Mouse (Mus musculus): ENCODE data around the gene Slamf9. TPM values are rescaled to one million over a fixed set of nuclear protein-coding genes. Genes with fewer than 3 reads are reported as not detected.

Slamf9 gene
- polyA plus RNA-seq, 1 experiment from 2014 or later = 1.0 TPM

DNA sequence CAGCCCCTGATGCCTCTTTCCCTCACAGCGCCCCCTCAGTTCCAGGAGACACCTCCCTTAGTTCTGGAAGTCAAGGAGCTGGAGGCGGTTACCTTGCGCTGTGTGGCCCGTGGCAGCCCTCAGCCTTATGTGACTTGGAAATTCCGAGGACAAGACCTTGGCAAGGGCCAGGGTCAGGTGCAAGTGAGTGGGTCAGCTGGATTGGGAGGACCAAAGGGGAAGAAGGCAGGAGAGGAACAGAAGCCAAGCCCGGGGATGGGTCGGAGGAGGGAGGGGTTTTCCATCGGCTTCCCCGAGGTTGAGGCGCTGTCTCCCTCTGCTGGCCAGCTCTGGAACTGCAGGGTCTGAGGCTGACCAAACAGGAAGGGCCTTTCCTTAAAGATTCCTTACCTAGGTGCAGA lies 15.1 kb downstream of the Slamf9 start:
- no peaks in the 10 kb centered on the region for H3K9me3 ChIP-seq (replicated peaks; ENCODE audit: control insufficient read depth, low read length)
- no peaks in the 10 kb centered on the region for H3K27me3 ChIP-seq (ENCODE audit: control insufficient read depth, insufficient read depth, low read depth, low read length)
- peak overlapping the region; percentile 34 for H3K4me2 ChIP-seq (ENCODE audit: low read depth, low read length)
- no peaks in the 10 kb centered on the region for H3K36me3 ChIP-seq (ENCODE audit: control insufficient read depth, insufficient read depth)
- ATAC-seq (ENCODE audit: low read depth) = peak; percentile 23
- H3K4me3 ChIP-seq (ENCODE audit: low read depth, low read length) = peak overlapping the region; percentile 7; the same call in 1 of the 2 replicates
- H3K4me1 ChIP-seq (ENCODE audit: control insufficient read depth, low read depth, low read length) = peaks cover 3% of the 10 kb centered on the region; the same call in 1 of the 2 replicates
- no peak overlapping the region for H3K27ac ChIP-seq (ENCODE audit: low read length)
- no peak overlapping the region for H3K9ac ChIP-seq (ENCODE audit: low read depth, low read length)
- WGBS (ENCODE audit: insufficient replicate concordance) = 12% methylated on average over 10 of the region's 10 CpGs

DNA sequence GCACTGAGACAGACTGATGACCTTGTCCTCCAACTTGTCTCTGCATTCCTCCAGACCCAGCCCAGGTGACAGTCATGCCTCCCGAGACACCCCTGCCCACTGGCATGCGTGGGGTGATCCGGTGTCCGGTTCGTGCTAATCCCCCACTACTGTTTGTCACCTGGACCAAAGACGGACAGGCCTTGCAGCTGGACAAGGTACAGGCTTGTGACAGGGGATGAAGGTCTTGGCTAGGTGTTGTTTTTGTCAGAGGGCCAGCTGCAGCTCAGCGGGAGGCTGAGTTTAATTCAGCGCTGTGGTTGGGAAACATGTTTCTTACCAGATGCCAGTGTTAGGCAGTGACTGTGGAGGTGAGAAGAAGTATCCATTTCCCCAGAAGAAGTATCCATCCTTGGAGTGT lies 16.9 kb downstream of the Slamf9 start:
- 77% methylated on average over 8 of the region's 8 CpGs for WGBS (ENCODE audit: insufficient replicate concordance)
- Histone ChIP-seq H3K4me3 (ENCODE audit: low read depth, low read length) (no peak overlapping the region), H3K9ac (ENCODE audit: low read depth, low read length) (no peak overlapping the region), H3K27me3 (ENCODE audit: control insufficient read depth, insufficient read depth, low read depth, low read length) (no peaks in the 10 kb centered on the region), H3K4me2 (ENCODE audit: low read depth, low read length) (no peak overlapping the region), H3K27ac (ENCODE audit: low read length) (no peak overlapping the region), H3K4me1 (ENCODE audit: control insufficient read depth, low read depth, low read length) (peaks cover 3% of the 10 kb centered on the region; the same call in 1 of the 2 replicates), H3K36me3 (ENCODE audit: control insufficient read depth, insufficient read depth) (no peaks in the 10 kb centered on the region), H3K9me3 (replicated peaks; ENCODE audit: control insufficient read depth, low read length) (no peaks in the 10 kb centered on the region)
- no peak for ATAC-seq (ENCODE audit: low read depth)

DNA sequence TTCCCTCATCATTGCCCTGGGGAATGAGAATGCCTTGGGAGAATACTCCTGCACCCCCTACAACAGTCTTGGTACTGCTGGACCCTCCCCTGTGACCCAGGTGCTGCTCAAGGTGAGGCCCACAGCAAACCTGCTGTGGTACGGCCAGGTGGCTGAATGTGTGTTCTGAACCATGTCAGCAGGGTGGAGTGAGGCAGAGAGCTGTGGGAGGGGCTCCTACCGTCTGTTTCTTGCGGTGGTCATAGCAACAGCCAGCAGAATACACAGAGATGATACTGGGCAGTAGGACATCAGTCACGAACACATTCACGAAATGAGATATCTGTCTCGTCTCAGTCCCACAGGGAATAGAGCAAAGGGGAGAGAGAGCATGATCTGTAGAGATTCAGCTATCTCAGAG lies 18.4 kb downstream of the Slamf9 start:
- Histone ChIP-seq H3K4me1 (ENCODE audit: control insufficient read depth, low read depth, low read length) (peaks cover 3% of the 10 kb centered on the region; the same call in 1 of the 2 replicates), H3K4me2 (ENCODE audit: low read depth, low read length) (no peak overlapping the region), H3K4me3 (ENCODE audit: low read depth, low read length) (no peak overlapping the region), H3K27ac (ENCODE audit: low read length) (no peak overlapping the region), H3K9me3 (replicated peaks; ENCODE audit: control insufficient read depth, low read length) (no peaks in the 10 kb centered on the region), H3K9ac (ENCODE audit: low read depth, low read length) (no peak overlapping the region), H3K36me3 (ENCODE audit: control insufficient read depth, insufficient read depth) (no peaks in the 10 kb centered on the region), H3K27me3 (ENCODE audit: control insufficient read depth, insufficient read depth, low read depth, low read length) (no peaks in the 10 kb centered on the region)
- no peak for ATAC-seq (ENCODE audit: low read depth)
- WGBS (ENCODE audit: insufficient replicate concordance) = 33% methylated on average over 6 of the region's 6 CpGs

DNA sequence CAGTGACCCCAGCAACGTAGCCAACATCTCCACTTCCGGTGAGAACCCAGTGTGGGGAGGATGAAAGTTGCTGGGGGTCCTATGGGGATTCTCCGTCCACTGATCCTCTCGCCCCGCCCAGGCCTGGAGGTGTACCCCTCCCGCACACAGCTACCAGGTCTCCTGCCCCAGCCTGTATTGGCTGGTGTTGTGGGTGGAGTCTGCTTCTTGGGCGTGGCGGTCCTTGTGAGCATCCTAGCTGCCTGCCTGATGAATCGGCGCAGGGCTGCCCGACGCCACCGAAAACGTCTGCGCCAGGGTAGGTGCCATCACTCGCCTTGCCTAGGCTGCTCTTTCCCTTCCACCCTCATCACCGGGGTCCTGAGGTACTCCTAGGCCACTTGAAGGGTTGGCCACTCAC lies 20.9 kb downstream of the Slamf9 start:
- peaks cover 3% of the 10 kb centered on the region for H3K27me3 ChIP-seq (ENCODE audit: control insufficient read depth, insufficient read depth, low read depth, low read length)
- H3K4me3 ChIP-seq (ENCODE audit: low read depth, low read length) = no peak overlapping the region
- H3K9me3 ChIP-seq (replicated peaks; ENCODE audit: control insufficient read depth, low read length) = no peaks in the 10 kb centered on the region
- no peaks in the 10 kb centered on the region for H3K36me3 ChIP-seq (ENCODE audit: control insufficient read depth, insufficient read depth)
- H3K9ac ChIP-seq (ENCODE audit: low read depth, low read length) = no peak overlapping the region
- ATAC-seq (ENCODE audit: low read depth) = no peak
- H3K4me2 ChIP-seq (ENCODE audit: low read depth, low read length) = no peak overlapping the region
- peaks cover 6% of the 10 kb centered on the region; the same call in 1 of the 2 replicates for H3K4me1 ChIP-seq (ENCODE audit: control insufficient read depth, low read depth, low read length)
- WGBS (ENCODE audit: insufficient replicate concordance) = 75% methylated on average over 17 of the region's 17 CpGs
- H3K27ac ChIP-seq (ENCODE audit: low read length) = no peak overlapping the region

DNA sequence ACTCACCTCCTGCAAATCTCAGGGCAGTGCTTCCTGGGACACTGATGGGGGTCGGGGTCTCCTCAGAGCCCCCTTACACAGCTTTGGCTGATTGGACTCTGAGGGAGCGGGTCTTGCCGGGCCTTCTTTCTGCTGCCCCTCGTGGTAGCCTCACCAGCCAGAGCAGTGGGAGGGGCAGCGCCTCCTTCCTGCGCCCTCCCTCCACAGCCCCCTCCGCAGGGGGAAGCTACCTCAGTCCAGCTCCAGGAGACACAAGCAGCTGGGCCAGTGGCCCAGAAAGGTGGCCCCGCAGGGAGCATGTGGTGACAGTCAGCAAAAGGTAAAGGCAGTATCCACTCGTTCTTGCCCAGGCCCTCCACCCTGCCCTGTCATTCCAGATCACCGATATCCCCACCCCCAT lies 22.3 kb downstream of the Slamf9 start:
- no peak for ATAC-seq (ENCODE audit: low read depth)
- Histone ChIP-seq H3K27me3 (ENCODE audit: control insufficient read depth, insufficient read depth, low read depth, low read length) (peaks cover 4% of the 10 kb centered on the region), H3K4me1 (ENCODE audit: control insufficient read depth, low read depth, low read length) (peaks cover 13% of the 10 kb centered on the region), H3K9me3 (replicated peaks; ENCODE audit: control insufficient read depth, low read length) (no peaks in the 10 kb centered on the region), H3K9ac (ENCODE audit: low read depth, low read length) (no peak overlapping the region), H3K4me3 (ENCODE audit: low read depth, low read length) (no peak overlapping the region), H3K4me2 (ENCODE audit: low read depth, low read length) (no peak overlapping the region), H3K27ac (ENCODE audit: low read length) (no peak overlapping the region), H3K36me3 (ENCODE audit: control insufficient read depth, insufficient read depth) (no peaks in the 10 kb centered on the region)
- WGBS (ENCODE audit: insufficient replicate concordance) = 36% methylated on average over 10 of the region's 10 CpGs

DNA sequence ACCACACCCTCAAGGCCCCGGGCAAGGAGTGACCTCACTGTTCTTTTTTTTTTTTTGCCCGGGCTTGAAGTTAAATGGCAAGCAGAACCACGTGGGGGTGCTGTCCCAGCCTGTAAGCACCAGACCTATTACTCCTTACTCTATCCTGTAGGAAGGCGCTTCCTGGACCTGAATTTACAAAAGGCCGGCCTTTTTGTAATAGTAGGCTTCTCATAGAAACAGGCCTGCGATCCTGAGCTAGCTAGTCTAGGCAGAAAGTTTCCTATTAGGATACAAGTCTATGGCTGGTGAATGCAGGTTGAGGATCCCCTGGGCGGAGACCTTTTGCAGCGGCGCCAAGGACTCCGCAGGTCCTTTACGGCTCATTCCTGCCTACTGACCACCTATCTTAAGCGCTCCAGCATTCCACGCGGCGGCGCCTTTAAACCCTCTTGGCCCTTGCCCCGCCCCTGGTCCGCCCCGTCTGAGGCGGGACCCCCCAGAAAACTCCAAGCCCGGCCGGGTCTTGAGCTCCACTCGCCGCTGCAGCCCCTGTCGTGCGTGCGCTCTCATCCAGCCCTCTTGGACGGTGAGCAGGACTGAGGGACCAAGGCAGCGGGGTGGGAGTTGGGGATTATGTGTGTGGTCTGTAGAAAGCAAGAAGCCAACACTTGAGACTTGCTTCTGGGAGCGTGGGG lies 24.7 kb downstream of the Slamf9 start, which contains the start of gene Tagln2:
TSS of gene Tagln2 (plus strand) at position 283 of the 677 bp plus-strand sequence.
- peaks cover 4% of the 10 kb centered on the region for H3K27me3 ChIP-seq (ENCODE audit: control insufficient read depth, insufficient read depth, low read depth, low read length)
- peak; percentile 61 for ATAC-seq (ENCODE audit: low read depth)
- 2% methylated on average over 30 of the region's 30 CpGs for WGBS (ENCODE audit: insufficient replicate concordance)
- H3K9me3 ChIP-seq (replicated peaks; ENCODE audit: control insufficient read depth, low read length) = no peaks in the 10 kb centered on the region
- H3K4me1 ChIP-seq (ENCODE audit: control insufficient read depth, low read depth, low read length) = peaks cover 27% of the 10 kb centered on the region
- H3K9ac ChIP-seq (ENCODE audit: low read depth, low read length) = peak within 1 kb of the TSS; percentile 60
- H3K27ac ChIP-seq (ENCODE audit: low read length) = peak within 1 kb of the TSS; percentile 77
- peak within 1 kb of the TSS; percentile 64 for H3K4me2 ChIP-seq (ENCODE audit: low read depth, low read length)
- H3K36me3 ChIP-seq (ENCODE audit: control insufficient read depth, insufficient read depth) = no peaks in the 10 kb centered on the region; the same call in 1 of the 2 replicates
- H3K4me3 ChIP-seq (ENCODE audit: low read depth, low read length) = peak within 1 kb of the TSS; percentile 67

DNA sequence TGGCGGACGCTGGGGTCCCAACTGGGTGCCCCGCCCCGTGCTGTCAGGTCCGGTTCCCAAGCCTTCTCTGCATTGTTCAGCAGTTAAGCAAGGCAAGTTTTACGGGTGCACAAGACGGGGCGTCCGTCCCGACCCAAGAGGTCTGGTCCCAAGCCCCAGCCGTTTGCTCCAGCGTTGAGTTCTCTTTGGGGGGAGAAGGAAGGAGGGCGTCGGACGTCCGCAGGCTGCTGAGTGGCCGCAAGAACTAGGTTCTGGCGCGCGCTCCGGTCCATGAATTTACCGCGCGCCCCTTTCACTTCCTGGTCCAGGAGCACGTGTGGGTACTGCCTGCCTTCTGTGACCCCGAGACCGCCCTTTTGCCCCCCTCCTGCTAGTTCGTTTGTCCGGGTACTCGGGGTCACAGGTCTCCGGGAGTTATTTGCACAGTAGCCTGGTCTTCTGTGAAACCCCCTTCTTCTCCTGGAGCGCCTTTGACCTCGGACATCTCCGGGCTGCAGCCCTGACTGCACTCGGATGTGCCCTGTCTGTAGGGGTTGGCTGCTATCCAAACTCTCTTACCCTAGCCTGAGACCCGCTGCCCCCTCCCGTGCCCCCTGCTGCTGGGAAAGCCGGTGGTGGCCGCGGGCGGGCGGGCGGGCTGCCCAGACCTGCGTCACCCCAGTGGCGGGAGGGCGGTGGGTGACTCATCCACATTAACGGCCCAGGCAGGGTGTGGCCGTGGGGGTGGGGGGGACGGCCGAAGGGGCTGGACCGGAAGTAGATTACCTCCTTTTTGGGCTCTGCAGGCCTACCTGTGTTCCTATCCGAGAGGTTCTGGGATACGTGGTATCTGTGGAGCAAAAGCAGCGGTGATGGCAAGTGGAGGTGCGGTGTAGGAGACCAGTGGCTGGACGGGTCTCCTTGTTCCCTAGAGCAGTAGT lies 25.6 kb downstream of the Slamf9 start:
- H3K36me3 ChIP-seq (ENCODE audit: control insufficient read depth, insufficient read depth) = peaks cover 6% of the 10 kb centered on the region
- peak overlapping the region; percentile 67 for H3K4me3 ChIP-seq (ENCODE audit: low read depth, low read length)
- H3K9ac ChIP-seq (ENCODE audit: low read depth, low read length) = peak overlapping the region; percentile 60
- peaks cover 4% of the 10 kb centered on the region for H3K27me3 ChIP-seq (ENCODE audit: control insufficient read depth, insufficient read depth, low read depth, low read length)
- peak; percentile 62 for ATAC-seq (ENCODE audit: low read depth)
- peaks cover 27% of the 10 kb centered on the region for H3K4me1 ChIP-seq (ENCODE audit: control insufficient read depth, low read depth, low read length)
- under 1% methylated on average over 56 of the region's 56 CpGs for WGBS (ENCODE audit: insufficient replicate concordance)
- H3K27ac ChIP-seq (ENCODE audit: low read length) = peak overlapping the region; percentile 77
- peak overlapping the region; percentile 64 for H3K4me2 ChIP-seq (ENCODE audit: low read depth, low read length)
- no peaks in the 10 kb centered on the region for H3K9me3 ChIP-seq (replicated peaks; ENCODE audit: control insufficient read depth, low read length)

DNA sequence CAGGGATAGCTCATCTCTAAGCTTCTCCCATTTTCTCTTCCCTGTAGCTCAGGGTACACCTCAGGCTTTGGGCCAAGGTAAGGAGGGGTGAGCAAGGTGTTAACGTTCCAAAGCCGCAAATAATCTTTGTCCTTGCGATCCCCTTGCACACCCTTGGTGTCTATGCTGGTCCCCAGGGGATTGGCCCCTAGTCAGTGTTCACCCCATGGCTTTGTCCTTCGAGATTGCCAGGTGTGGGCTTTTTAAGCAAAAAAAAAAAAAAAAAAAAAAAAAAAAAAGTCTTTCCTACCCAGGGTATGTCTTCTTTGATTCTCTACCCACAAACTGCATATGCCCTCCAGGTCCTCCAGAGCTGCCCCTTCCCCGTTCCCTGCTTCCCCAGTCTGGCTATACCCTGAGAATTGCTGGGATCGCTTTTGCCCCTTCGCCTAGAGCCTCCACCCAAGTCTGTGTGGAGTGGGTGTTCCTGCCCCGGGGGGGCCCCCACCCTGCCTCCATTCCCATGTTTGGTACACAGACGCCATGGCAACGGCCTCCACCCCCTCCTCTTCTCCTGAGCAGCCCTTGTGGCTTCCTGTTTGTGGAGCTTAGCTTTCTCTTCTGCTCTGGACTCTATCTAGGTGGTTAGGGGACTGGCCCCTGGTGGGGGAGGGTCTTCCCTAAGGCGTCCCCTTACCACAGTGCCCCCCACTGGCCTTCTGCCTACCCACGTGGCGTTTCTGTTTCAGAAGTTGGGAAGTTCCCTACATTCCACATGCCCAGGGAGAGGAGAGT lies 26.4 kb downstream of the Slamf9 start:
- 1% methylated on average over 13 of the region's 13 CpGs for WGBS (ENCODE audit: insufficient replicate concordance)
- Histone ChIP-seq H3K4me1 (ENCODE audit: control insufficient read depth, low read depth, low read length) (peaks cover 27% of the 10 kb centered on the region), H3K27ac (ENCODE audit: low read length) (peak overlapping the region; percentile 77), H3K9me3 (replicated peaks; ENCODE audit: control insufficient read depth, low read length) (no peaks in the 10 kb centered on the region), H3K4me2 (ENCODE audit: low read depth, low read length) (peak overlapping the region; percentile 64), H3K36me3 (ENCODE audit: control insufficient read depth, insufficient read depth) (peaks cover 6% of the 10 kb centered on the region), H3K9ac (ENCODE audit: low read depth, low read length) (peak overlapping the region; percentile 60), H3K4me3 (ENCODE audit: low read depth, low read length) (peak overlapping the region; percentile 67), H3K27me3 (ENCODE audit: control insufficient read depth, insufficient read depth, low read depth, low read length) (peaks cover 4% of the 10 kb centered on the region)
- peak; percentile 14; the same call in 1 of the 2 replicates for ATAC-seq (ENCODE audit: low read depth)

Measured in liver, embryonic 16.5 days (tissue).